Mouse (Mus musculus) right cerebral cortex, postnatal 4 days (tissue): ENCODE measurements around the gene Olfr644.

Experiments
- DNase-seq: peaks from one replicate; pipeline ENCODE4 v3.0.0-alpha.2; 2022

Gene Olfr644

DNA sequence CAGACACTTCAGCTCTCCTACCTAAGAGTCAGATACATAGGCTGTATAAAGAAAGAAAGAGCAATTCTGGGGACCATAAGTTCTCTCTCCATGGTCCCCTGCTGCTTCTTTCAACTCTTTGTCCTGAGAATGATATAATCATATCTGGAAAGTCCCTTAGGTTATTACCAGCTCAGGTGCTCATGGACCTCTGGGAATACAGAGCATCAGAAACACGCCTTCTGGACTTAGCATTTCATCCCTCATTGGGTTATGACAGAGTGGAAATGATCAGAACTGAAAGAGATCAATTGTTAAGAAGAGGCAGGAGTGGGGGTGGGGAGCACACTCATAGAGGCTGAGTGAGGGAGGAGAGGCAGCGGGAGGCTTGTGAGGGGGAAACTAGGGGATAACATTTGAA lies at the start of gene Olfr644:
Gene Olfr644 (minus strand): TSS at position 101 of the 400 bp plus-strand sequence.
- no peak for DNase-seq

DNA sequence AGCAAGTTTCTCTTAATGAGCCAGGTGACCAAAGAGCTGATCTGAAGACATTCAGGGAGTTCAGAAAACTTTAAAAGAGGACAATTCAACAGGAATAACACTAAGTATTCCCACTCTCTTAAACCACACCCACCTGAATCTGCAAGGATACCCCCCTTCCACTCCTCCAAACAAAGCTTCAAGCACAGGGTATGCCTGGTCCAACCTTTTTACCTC lies 33.0 kb upstream of the Olfr644 start, which contains the start of gene Olfr646:
Gene Olfr646 (plus strand): TSS at position 117 of the 216 bp plus-strand sequence.
- DNase-seq: no peak

DNA sequence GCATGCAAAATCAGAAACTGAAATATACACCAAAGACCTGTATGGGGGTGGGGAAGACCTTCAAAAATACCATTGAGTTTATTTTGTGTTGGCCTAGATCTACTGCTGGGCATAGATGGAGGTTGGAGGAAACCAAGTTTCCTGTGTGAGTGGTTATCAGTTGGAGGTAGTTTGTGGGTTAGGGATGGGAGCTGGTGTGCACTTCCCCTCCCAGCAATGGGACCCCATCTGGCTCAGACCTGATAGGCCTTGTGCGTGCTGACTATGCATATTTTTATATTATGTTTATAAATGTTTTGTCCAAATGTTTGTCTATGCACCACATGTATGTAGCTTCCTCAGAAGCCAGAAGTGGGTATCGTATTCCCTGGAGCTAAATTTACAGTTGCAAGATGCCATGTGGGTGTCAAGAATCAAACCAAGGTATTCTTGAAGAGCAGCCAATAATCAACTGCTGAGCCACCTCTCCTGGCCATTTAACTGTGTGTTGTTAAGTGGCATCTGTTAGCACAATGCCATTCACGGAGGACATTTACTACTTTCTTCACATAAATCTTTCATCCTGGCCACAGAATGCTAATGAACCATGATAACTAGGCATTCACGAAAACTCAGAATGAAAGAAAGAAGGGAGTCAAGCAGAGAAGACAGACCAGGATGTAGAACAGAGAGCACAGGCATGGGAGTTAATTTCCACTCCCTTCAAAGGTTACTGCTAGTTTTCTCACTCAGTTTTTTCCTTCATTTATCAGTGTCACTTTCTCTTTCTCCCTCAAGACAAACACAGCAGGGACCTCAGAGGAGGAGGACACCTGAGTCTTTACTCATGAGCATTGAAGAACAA lies 32.5 kb upstream of the Olfr644 start:
- DNase-seq: no peak

DNA sequence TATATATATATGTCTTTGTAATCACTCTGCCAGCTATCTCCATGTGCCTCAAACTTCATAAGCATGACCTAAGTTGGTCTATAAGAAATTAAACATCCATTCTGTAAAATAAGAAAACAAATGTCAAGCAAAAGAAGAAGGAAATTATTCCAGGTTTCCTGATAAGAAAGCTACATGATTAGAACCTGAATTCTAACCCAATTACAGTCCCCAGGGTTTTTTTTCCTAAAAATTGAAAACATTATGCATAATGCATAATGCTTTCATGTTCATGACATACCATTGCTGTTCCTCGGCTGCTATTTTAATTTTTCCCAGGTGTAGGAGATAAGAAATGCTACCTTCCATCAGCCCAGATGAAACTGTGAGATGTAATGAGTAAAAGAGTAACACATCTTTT lies 13.7 kb upstream of the Olfr644 start, which contains the start of gene Olfr645:
Gene Olfr645 (minus strand): TSS at position 101 of the 400 bp plus-strand sequence.
- DNase-seq: no peak

DNA sequence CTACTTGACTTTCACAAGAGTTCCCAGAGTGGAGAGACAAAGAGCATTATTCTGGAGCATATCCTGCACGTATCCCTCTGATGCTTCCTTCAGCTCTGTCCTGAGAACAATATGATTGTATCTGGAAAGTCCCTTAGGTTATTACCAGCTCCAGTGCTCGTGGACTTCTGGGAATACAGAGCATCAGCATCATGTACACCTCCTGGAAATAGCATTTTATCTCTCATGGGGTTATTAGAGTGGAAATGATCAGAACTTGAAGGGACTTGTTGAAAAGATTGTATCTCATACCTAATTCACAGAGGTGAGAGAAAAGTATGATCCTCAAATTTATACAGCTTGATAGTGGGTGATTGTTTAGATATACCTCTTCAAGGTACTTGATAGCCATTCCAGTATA lies 10.3 kb downstream of the Olfr644 start, which contains the start of gene 4930516K23Rik:
Gene 4930516K23Rik (minus strand): TSS at position 101 of the 400 bp plus-strand sequence.
- no peak for DNase-seq

DNA sequence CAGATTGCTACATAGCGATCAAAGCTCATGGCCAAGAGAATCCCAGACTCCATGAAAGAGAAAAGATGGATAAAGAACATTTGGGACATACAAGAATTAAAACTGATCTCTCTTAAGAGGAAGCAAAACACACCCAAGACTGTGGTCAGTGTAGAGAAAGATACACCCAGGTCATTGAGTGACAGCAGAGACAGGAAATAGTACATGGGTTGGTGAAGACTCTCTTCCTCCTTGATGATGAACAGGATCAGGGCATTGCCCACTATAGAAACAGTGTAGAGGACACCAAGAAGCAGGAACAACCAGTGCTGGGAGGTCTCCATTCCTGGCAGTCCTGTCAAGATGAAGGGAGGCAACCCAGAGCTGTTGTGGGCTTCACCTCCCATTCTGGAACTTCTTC lies 12.5 kb downstream of the Olfr644 start:
- DNase-seq: no peak

DNA sequence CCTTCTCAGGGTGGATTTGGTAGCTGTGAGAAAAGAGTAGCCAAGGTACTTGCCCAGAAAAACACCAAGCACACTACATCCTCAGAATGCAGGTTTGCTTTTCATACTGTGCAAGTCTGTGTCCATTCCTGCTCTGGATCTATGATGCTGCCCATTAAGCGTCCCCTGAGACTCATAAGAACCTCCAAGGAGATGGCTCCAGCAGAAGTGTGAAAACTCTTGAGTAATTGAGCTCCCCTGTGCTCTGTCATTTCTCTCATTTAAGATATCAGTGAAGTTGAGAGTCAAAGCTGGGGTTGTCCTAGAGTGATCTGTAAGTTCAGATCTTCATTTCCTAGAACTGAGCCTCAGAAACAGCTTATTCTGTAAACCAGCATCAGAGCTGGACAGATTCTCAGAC lies 19.1 kb downstream of the Olfr644 start, which contains the start of gene Olfr642:
Gene Olfr642 (minus strand): TSS at position 101 of the 400 bp plus-strand sequence.
- DNase-seq: no peak

DNA sequence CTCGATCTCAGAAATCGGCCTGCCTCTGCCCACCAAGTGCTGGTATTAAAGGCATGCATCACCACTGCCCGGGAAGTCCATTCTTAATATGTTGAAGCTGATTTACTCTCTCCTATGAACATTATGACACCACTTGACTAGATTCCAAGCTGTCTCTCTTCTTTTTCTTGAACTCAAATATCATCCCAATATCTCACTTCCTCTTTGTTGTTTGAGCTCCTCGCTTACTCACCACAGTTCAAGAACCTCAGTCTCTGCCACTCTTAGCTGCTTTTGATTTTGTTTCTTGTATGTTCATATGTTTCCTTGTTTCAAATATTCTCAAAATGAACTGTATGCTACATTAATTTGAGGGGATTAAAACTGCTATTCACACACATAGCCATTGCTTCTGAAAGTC lies 20.9 kb downstream of the Olfr644 start:
- DNase-seq: no peak

DNA sequence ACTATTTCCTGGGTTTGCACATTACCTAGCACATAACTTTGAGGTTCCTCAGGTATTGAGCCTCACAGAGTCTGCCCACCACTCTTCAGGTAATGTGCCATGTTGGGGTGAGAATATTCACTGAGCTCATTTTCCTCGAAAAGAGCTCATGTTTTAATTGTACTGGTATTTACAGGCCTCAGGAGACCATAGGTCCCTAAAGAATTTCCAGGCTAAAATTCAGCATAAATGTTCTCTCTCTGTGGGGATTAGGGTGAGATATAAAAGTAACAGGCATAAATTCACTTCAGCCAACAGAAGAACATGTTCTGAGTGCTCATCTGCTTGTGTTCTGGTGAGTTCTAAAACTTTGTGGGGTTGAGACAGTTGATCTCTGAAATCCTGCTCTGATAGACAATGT lies 36.5 kb downstream of the Olfr644 start, which contains the start of gene Olfr641:
Gene Olfr641 (plus strand): TSS at position 301 of the 400 bp plus-strand sequence.
- no peak for DNase-seq

DNA sequence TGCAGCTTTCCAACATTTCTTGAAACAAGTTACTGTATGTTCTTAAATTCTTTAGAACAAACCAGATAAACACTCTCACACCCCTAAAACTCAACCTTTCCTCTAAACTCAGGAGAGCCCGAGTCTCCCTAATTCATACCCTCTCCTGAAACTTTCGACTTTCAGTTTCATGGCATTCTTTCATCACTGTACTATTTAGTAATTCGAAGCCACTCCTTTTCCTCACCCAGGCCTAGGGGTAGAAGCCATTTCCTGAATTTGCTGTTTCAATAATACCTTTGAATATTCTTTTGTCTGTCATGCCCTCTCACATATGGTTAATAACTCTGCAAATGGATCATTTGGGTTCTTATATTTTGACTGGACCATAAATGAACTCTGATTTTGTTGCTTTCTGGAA lies 44.7 kb downstream of the Olfr644 start:
- no peak for DNase-seq

DNA sequence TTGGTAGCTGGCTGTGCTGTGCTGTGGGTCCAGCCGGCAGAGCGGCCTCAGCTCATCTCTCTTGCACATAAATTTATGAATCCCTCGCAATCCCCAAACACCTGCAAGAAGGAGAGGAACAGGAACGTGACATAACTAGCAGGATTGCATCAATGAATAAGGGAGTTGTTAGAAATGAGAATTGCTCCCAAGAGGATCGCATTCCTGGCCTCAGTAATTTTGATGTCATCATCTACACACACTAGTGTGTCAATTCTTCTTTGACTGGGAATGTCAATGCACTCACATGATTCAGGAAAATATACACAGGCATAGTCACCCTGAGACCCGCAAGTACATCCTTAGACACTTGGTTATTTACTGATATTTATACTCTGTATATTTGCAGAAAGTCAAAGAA lies 46.2 kb downstream of the Olfr644 start, which contains the start of gene Olfr640:
Gene Olfr640 (minus strand): TSS at position 101 of the 400 bp plus-strand sequence.
- no peak for DNase-seq

DNA sequence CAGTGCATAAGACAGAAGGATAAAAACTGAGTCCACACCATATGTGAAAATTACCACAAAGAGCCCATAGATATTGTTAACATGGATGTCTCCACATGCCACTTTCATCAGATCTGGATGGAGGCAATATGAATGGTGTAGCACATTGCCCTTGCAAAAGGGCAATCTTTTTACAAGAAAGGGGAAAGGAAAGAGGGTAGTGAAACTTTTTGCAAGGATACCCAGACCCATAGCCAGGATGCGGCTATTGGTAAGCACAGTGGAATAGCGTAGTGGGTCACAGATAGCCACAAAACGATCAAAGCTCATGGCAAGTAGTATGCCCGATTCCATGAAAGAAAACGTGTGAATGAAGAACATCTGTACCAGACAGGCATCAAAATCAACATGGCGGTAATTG lies 50.0 kb downstream of the Olfr644 start:
- no peak for DNase-seq

DNA sequence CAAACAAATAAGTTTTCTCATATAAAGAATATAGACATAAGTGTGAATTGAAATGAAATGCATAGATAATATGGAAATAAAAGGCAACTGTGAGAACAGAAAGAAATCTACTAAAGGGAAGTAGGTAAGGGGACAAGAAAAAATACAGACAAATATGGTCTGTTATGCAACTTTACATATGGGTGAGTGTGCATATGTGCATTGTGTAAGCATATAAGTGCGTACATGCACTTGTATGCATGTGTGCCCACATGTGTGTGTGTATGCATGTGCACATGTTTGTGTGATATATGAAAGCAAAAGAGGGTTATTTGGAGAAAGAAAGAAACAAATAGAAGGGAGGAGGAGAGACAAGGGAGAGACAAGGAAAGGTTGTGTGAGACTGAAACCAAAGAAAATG lies 52.7 kb downstream of the Olfr644 start:
- no peak for DNase-seq

DNA sequence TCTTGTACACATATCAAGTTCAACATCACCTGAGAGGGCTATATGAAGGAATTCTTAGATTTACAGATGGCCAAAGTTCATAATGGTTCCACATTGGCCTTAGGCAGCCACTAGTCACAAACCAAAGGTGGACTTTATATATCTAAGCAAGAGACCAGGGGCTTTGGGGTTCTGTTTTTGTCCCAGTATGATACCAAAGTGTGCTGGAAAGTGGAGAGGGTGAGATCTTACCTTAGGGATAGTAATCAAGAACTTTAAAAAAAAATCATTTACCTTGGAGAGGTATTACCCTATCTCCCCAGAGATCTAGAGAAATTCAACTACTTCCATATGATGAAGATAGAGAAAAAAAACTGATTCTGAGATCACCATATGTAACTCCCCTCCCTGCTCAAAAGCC lies 54.5 kb downstream of the Olfr644 start, which contains the start of gene Olfr639:
Gene Olfr639 (minus strand): TSS at position 101 of the 400 bp plus-strand sequence.
- DNase-seq: no peak
